In the genomic region with DNA sequence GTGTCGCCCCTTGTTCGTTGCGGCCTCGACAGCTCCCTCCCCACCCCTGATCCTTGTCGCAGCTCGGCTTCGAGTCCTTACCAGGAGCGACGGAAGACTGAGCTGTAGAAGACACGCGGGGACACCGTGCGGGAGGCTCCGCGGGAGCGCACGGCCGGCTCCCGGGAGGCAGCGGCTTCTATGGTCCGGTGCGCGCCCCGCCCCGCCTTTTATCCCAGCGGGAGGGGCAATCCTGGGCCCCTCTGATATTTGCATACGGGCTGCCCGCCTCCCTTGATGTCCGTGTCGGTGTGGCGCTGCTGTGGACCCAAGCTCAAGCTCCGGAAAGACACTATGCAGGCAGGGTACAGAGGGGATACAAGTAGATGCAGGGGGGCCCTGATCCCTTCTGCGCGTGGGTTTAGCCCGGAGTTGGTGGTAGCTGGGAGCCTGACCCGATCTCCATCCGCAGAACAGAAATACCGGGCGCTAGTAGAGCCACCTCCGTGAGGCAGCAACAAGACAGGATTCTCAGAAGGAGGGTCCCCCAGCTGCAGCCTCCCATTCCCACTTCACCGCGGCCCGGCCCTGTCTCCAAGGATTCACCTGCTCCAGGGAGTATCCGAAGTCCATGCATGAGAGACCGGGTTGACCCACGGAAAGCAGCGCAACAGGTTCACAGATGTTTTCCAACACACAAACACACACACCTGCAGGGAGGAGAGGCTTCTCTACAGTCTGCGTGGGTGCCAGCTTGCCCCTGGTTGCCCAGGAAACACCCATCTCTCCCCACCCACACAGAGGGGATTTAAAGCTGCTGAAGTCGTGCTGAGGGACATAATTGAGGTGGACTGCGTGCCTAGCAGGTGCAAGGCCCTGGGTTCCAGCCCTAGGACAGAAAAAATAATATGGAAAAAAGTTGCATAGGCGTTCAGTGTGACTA, we compare ENCODE assay signal across 8 mouse cellular contexts. TPM values are rescaled to one million over a fixed set of nuclear protein-coding genes. Genes with fewer than 3 reads are reported as not detected.
A peak's percentile ranks its signal among the peaks of the same experiment; 100 is the strongest.
DNase-seq lines count a peak whose midpoint lies in the region; ATAC-seq lines count a peak whose summit lies in the region.

No protein-coding gene starts in this region.

- peak; percentile 13 to 63 for DNase-seq in left cerebral cortex, postnatal 14 days (ENCODE audit: low spot score in 2 of 2)
- no peak for DNase-seq in left cerebral cortex, adult 8-10 months (ENCODE audit: low spot score in 2 of 2)
- DNase-seq in adrenal gland, postnatal 36 days = peak; percentile 82 to 84
- DNase-seq in kidney, postnatal 36 days = peak; percentile 62 to 76
- DNase-seq in gastrocnemius, adult 8-10 months (ENCODE audit: low spot score in 2 of 2) = no peak

- peak overlapping the region; percentile 74 for H3K4me2 ChIP-seq in heart, embryonic 16.5 days (ENCODE audit: low read depth, low read length)
- H3K4me2 ChIP-seq in stomach, embryonic 16.5 days (ENCODE audit: low read depth, low read length) = peak overlapping the region; percentile 86

- no peaks in the 10 kb centered on the region for H3K9me3 ChIP-seq in heart, embryonic 16.5 days (replicated peaks; ENCODE audit: control insufficient read depth, low read length)
- no peaks in the 10 kb centered on the region for H3K9me3 ChIP-seq in stomach, embryonic 16.5 days (replicated peaks; ENCODE audit: control insufficient read depth, low read length)

- H3K36me3 ChIP-seq in heart, embryonic 16.5 days (ENCODE audit: control insufficient read depth, insufficient read depth) = no peaks in the 10 kb centered on the region
- no peaks in the 10 kb centered on the region for H3K36me3 ChIP-seq in stomach, embryonic 16.5 days (ENCODE audit: control insufficient read depth, insufficient read depth, low read length)

- no peak for ATAC-seq in heart, embryonic 16.5 days (replicated peaks; ENCODE audit: extremely low read depth, insufficient read depth, low FRiP score)
- peak; percentile 20; the same call in 1 of the 2 replicates for ATAC-seq in megakaryocyte progenitor cell, adult 5-6 weeks (replicated peaks; ENCODE audit: poor library complexity)
- ATAC-seq in stomach, embryonic 16.5 days (ENCODE audit: insufficient read depth, low FRiP score) = 0 out of 2 replicates have a peak, but pooled peaks have one; percentile 53

- intact Hi-C loops in left cerebral cortex, postnatal 14 days (cut with DNase I) = no loop called here

- H3K9ac ChIP-seq in heart, embryonic 16.5 days (ENCODE audit: low read length) = peak overlapping the region; percentile 56
- peak overlapping the region; percentile 65; the same call in 1 of the 2 replicates for H3K9ac ChIP-seq in stomach, embryonic 16.5 days (ENCODE audit: low read length)

- H3K4me3 ChIP-seq in heart, embryonic 16.5 days (ENCODE audit: low read length) = peak overlapping the region; percentile 47
- H3K4me3 ChIP-seq in stomach, embryonic 16.5 days (replicated peaks; ENCODE audit: low read length) = peak overlapping the region; percentile 49

- WGBS in heart, embryonic 16.5 days = 5% methylated on average over 51 of the region's 51 CpGs
- 3% methylated on average over 51 of the region's 51 CpGs for WGBS in stomach, embryonic 16.5 days

- H3K4me1 ChIP-seq in heart, embryonic 16.5 days (ENCODE audit: control insufficient read depth, insufficient read depth, low read length) = peaks cover 5% of the 10 kb centered on the region; the same call in 1 of the 2 replicates
- H3K4me1 ChIP-seq in stomach, embryonic 16.5 days (ENCODE audit: control insufficient read depth, insufficient read depth, low read length) = no peaks in the 10 kb centered on the region; the same call in 1 of the 2 replicates

- no peak overlapping the region for H3K27ac ChIP-seq in heart, embryonic 16.5 days (ENCODE audit: low read length)
- no peak overlapping the region for H3K27ac ChIP-seq in stomach, embryonic 16.5 days (ENCODE audit: low read length)

- H3K27me3 ChIP-seq in heart, embryonic 16.5 days (ENCODE audit: control insufficient read depth, insufficient read depth, low read length) = peaks cover 33% of the 10 kb centered on the region
- peaks cover 20% of the 10 kb centered on the region for H3K27me3 ChIP-seq in stomach, embryonic 16.5 days (ENCODE audit: control insufficient read depth, insufficient read depth, low read length)

RNA-seq across cellular contexts. Expression of gene Atp6v1c2, which starts 4.3 kb away (rescaled TPM):
- 1 to 10 TPM; 6.4 to 9.8 TPM for total RNA-seq in left cerebral cortex, postnatal 14 days (2021)
- 1 to 10 TPM; 4.6 to 6.3 (median 4.8) TPM for total RNA-seq in left cerebral cortex, adult 8-10 months (2022)
- total RNA-seq in adrenal gland, postnatal 36 days (2021) = 1 to 10 TPM; 1.5 to 2.2 TPM
- 0.46 and 0.70 TPM in 2 replicates for polyA plus RNA-seq in heart, embryonic 16.5 days (2015; fragmentation: Nextera tagmentation; extraction: Ambion mirVana)
- total RNA-seq in megakaryocyte progenitor cell, adult 5-6 weeks (2015) = not detected in 2 replicates
- total RNA-seq in megakaryocyte progenitor cell, adult 5-6 weeks (2017) = not detected in 2 replicates
- polyA plus RNA-seq in stomach, embryonic 16.5 days (2015; fragmentation: Nextera tagmentation; extraction: Ambion mirVana) = 0.88 and 1.4 TPM in 2 replicates
- not detected for total RNA-seq in gastrocnemius, adult 8-10 months (2022)

RNA-seq across cellular contexts. Expression of gene Nol10, which starts 23.4 kb away (rescaled TPM):
- total RNA-seq in left cerebral cortex, postnatal 14 days (2021) = 10 to 100 TPM; 19.7 to 20.3 TPM
- 10 to 100 TPM; 18.7 to 20.9 (median 19.5) TPM for total RNA-seq in left cerebral cortex, adult 8-10 months (2022)
- 10 to 100 TPM; 17.1 to 21.6 TPM for total RNA-seq in adrenal gland, postnatal 36 days (2021)
- 11.5 and 12.1 TPM in 2 replicates for polyA plus RNA-seq in heart, embryonic 16.5 days (2015; fragmentation: Nextera tagmentation; extraction: Ambion mirVana)
- 21.6 and 22.1 TPM in 2 replicates for total RNA-seq in megakaryocyte progenitor cell, adult 5-6 weeks (2015)
- 14.1 and 18.7 TPM in 2 replicates for total RNA-seq in megakaryocyte progenitor cell, adult 5-6 weeks (2017)
- polyA plus RNA-seq in stomach, embryonic 16.5 days (2015; fragmentation: Nextera tagmentation; extraction: Ambion mirVana) = 17.0 and 18.3 TPM in 2 replicates
- total RNA-seq in gastrocnemius, adult 8-10 months (2022) = 1 to 10 TPM; 6.8 to 9.1 (median 8.6) TPM

RNA-seq across cellular contexts. Expression of gene Pdia6, which starts 58.5 kb away (rescaled TPM):
- 100 to 1,000 TPM; 111 to 132 TPM for total RNA-seq in left cerebral cortex, postnatal 14 days (2021)
- 100 to 1,000 TPM in 2 of 4 experiments, 10 to 100 TPM in 2; 83.8 to 108 (median 101) TPM for total RNA-seq in left cerebral cortex, adult 8-10 months (2022)
- 100 to 1,000 TPM; 187 to 216 TPM for total RNA-seq in adrenal gland, postnatal 36 days (2021)
- polyA plus RNA-seq in heart, embryonic 16.5 days (2015; fragmentation: Nextera tagmentation; extraction: Ambion mirVana) = 344 and 350 TPM in 2 replicates
- total RNA-seq in megakaryocyte progenitor cell, adult 5-6 weeks (2015) = 343 TPM in 2 replicates
- 606 and 634 TPM in 2 replicates for total RNA-seq in megakaryocyte progenitor cell, adult 5-6 weeks (2017)
- polyA plus RNA-seq in stomach, embryonic 16.5 days (2015; fragmentation: Nextera tagmentation; extraction: Ambion mirVana) = 654 and 661 TPM in 2 replicates
- 10 to 100 TPM; 35.7 to 39.4 (median 37.3) TPM for total RNA-seq in gastrocnemius, adult 8-10 months (2022)

Comparison
In these comparisons a context has a peak if more than half of its experiments do, and no peak if none do; other contexts are left out.
1. DNase-seq: peak in left cerebral cortex, postnatal 14 days (2 of 2), adrenal gland, postnatal 36 days (2 of 2) and kidney, postnatal 36 days (2 of 2); none in left cerebral cortex, adult 8-10 months (0 of 2) and gastrocnemius, adult 8-10 months (0 of 2).